Mouse (Mus musculus) heart, embryonic 13.5 days (tissue): ENCODE measurements at regions not wholly inside any gene's neighbourhood (a gene's known extent, or its start where the extent isn't known, plus 50 kb on each side); places are given as distances from the start of the nearest gene placed in this dataset.
A peak's percentile ranks its signal among the peaks of the same experiment; 100 is the strongest.

Source experiments
- ATAC-seq: fragments of 200-750 bp; cut with Nextera tagmentation; 2 replicates; pipeline ENCODE4 v1.8.0; 2017; ENCODE audit warnings: moderate TSS enrichment; ENCODE audit not compliant: insufficient number of reproducible peaks, low FRiP score, low TSS enrichment; ENCODE audit errors: extremely low read depth
- H3K27ac ChIP-seq: fragments of 300-500 bp; sonication (generic); replicated peaks from 2 replicates; pipeline ENCODE4 v1.5.1; 2015; ENCODE audit warnings: moderate library complexity, mild to moderate bottlenecking, inconsistent platforms
- H3K27me3 ChIP-seq: fragments of 300-500 bp; sonication (generic); replicated peaks from 2 replicates; pipeline ENCODE4 v1.6.1; 2015; ENCODE audit warnings: mild to moderate bottlenecking, inconsistent platforms
- H3K36me3 ChIP-seq: fragments of 300-500 bp; sonication (generic); 2 replicates; pipeline ENCODE4 v1.6.1; 2015; ENCODE audit warnings: mild to moderate bottlenecking, inconsistent platforms
- H3K4me1 ChIP-seq: fragments of 300-500 bp; sonication (generic); 2 replicates; pipeline ENCODE4 v1.6.1; 2015; ENCODE audit warnings: inconsistent platforms
- H3K4me2 ChIP-seq: fragments of 300-500 bp; sonication (generic); 2 replicates; pipeline ENCODE4 v1.6.1; 2015; ENCODE audit warnings: inconsistent platforms, mild to moderate bottlenecking, moderate library complexity
- H3K4me3 ChIP-seq: fragments of 300-500 bp; sonication (generic); 2 replicates; pipeline ENCODE4 v1.5.1; 2015; ENCODE audit warnings: moderate library complexity, mild to moderate bottlenecking, inconsistent platforms
- H3K9ac ChIP-seq: fragments of 300-500 bp; sonication (generic); 2 replicates; pipeline ENCODE4 v1.6.1; 2015; ENCODE audit warnings: inconsistent platforms, mild to moderate bottlenecking, moderate library complexity
- H3K9me3 ChIP-seq: fragments of 300-500 bp; sonication (generic); 2 replicates; pipeline ENCODE4 v1.6.1; 2016; ENCODE audit warnings: inconsistent platforms
- WGBS: fragments of 180-500 bp; shearing (Covaris S2); methylation state at CpG from one replicate; pipeline ENCODE4 v1.1.7; 2015; ENCODE audit warnings: mixed read lengths; 5-methylcytosine and 5-hydroxymethylcytosine counted together

- no peak for ATAC-seq
- H3K9me3 ChIP-seq, result no peaks in the 10 kb centered on the region
- H3K27ac ChIP-seq, result no peak overlapping the region
- H3K4me3 ChIP-seq, result no peak overlapping the region
- peaks cover 10% of the 10 kb centered on the region; the same call in 1 of the 2 replicates for H3K27me3 ChIP-seq
- H3K9ac ChIP-seq, result no peak overlapping the region
- WGBS, result 66% methylated on average over 14 of the region's 14 CpGs
- H3K36me3 ChIP-seq, result peaks cover 13% of the 10 kb centered on the region
- peak overlapping the region; percentile 0; the same call in 1 of the 2 replicates for H3K4me2 ChIP-seq
- H3K4me1 ChIP-seq, result peaks cover 2% of the 10 kb centered on the region; the same call in 1 of the 2 replicates
These were observed 50.3 kb upstream of the Hunk start for GRCm38 (mm10) chr16:90335499-90335898.

- H3K27ac ChIP-seq, result no peak overlapping the region
- WGBS, result 45% methylated on average over 21 of the region's 22 CpGs
- H3K9ac ChIP-seq, result 0 out of 2 replicates have a peak overlapping the region, but pooled peaks have one; percentile 10
These were observed 49.8 kb upstream of the Scaf4 start for GRCm38 (mm10) chr16:90333876-90334825.

More at GRCm38 (mm10) chr16:90333876-90334825, 49.8 kb upstream of the Scaf4 start:
- peaks cover 6% of the 10 kb centered on the region; the same call in 1 of the 2 replicates for H3K4me1 ChIP-seq
- peak overlapping the region; percentile 20 for H3K4me2 ChIP-seq
- no peaks in the 10 kb centered on the region for H3K9me3 ChIP-seq
- H3K27me3 ChIP-seq, result peaks cover 10% of the 10 kb centered on the region; the same call in 1 of the 2 replicates
- H3K36me3 ChIP-seq, result 0 out of 2 replicates have a peak, but pooled peaks cover 2% of the 10 kb centered on the region
- no peak for ATAC-seq
- no peak overlapping the region for H3K4me3 ChIP-seq
